Mouse (Mus musculus): ENCODE data around the gene Sim2. TPM values are rescaled to one million over a fixed set of nuclear protein-coding genes. Genes with fewer than 3 reads are reported as not detected.

Gene Sim2
- polyA plus RNA-seq, 1 experiment, result 0.05 TPM

GRCm38 (mm10) chr16:94086701-94087569 lies 2.2 kb downstream of the Sim2 start:
- TF ChIP-seq CTCF (IDR thresholded peaks at IDR 0.05; ENCODE audit: borderline replicate concordance, insufficient read depth, low read depth, low read length) (no peak), POLR2A (IDR thresholded peaks at IDR 0.05; ENCODE audit: borderline replicate concordance, insufficient read depth, low read length) (no peak)
- DNase-seq, result peak in 1 of 2 experiments; percentile 38

GRCm38 (mm10) chr16:94087570-94088225 lies 3.0 kb downstream of the Sim2 start:
- TF ChIP-seq POLR2A (IDR thresholded peaks at IDR 0.05; ENCODE audit: borderline replicate concordance, insufficient read depth, low read length), result no peak
- TF ChIP-seq CTCF (IDR thresholded peaks at IDR 0.05; ENCODE audit: borderline replicate concordance, insufficient read depth, low read depth, low read length), result no peak
- 10% methylated on average over 16 of the region's 16 CpGs for WGBS
- Histone ChIP-seq H3K4me3 (replicated peaks; ENCODE audit: insufficient read depth, low read depth, low read length) (no peak overlapping the region), H3K27me3 (ENCODE audit: control insufficient read depth, insufficient read depth, low read length) (peaks cover 21% of the 10 kb centered on the region; the same call in 1 of the 2 replicates), H3K27ac (ENCODE audit: insufficient read depth, low read length) (no peak overlapping the region), H3K4me1 (ENCODE audit: control insufficient read depth, insufficient read depth, low read length) (no peaks in the 10 kb centered on the region)
- DNase-seq, result no peak

More at GRCm38 (mm10) chr16:94086701-94087569, 2.2 kb downstream of the Sim2 start:
- 4% methylated on average over 50 of the region's 50 CpGs for WGBS
- Histone ChIP-seq H3K27me3 (ENCODE audit: control insufficient read depth, insufficient read depth, low read length) (peaks cover 20% of the 10 kb centered on the region; the same call in 1 of the 2 replicates), H3K4me3 (replicated peaks; ENCODE audit: insufficient read depth, low read depth, low read length) (no peak overlapping the region), H3K27ac (ENCODE audit: insufficient read depth, low read length) (no peak overlapping the region), H3K4me1 (ENCODE audit: control insufficient read depth, insufficient read depth, low read length) (no peaks in the 10 kb centered on the region)

GRCm38 (mm10) chr16:94088226-94088748 lies 3.6 kb downstream of the Sim2 start:
- Histone ChIP-seq H3K27me3 (ENCODE audit: control insufficient read depth, insufficient read depth, low read length) (peaks cover 17% of the 10 kb centered on the region; the same call in 1 of the 2 replicates), H3K27ac (ENCODE audit: insufficient read depth, low read length) (no peak overlapping the region), H3K4me3 (replicated peaks; ENCODE audit: insufficient read depth, low read depth, low read length) (no peak overlapping the region), H3K4me1 (ENCODE audit: control insufficient read depth, insufficient read depth, low read length) (no peaks in the 10 kb centered on the region)
- no peak for DNase-seq
- no peak for TF ChIP-seq CTCF (IDR thresholded peaks at IDR 0.05; ENCODE audit: borderline replicate concordance, insufficient read depth, low read depth, low read length)
- WGBS, result 6% methylated on average over 11 of the region's 11 CpGs

DNA sequence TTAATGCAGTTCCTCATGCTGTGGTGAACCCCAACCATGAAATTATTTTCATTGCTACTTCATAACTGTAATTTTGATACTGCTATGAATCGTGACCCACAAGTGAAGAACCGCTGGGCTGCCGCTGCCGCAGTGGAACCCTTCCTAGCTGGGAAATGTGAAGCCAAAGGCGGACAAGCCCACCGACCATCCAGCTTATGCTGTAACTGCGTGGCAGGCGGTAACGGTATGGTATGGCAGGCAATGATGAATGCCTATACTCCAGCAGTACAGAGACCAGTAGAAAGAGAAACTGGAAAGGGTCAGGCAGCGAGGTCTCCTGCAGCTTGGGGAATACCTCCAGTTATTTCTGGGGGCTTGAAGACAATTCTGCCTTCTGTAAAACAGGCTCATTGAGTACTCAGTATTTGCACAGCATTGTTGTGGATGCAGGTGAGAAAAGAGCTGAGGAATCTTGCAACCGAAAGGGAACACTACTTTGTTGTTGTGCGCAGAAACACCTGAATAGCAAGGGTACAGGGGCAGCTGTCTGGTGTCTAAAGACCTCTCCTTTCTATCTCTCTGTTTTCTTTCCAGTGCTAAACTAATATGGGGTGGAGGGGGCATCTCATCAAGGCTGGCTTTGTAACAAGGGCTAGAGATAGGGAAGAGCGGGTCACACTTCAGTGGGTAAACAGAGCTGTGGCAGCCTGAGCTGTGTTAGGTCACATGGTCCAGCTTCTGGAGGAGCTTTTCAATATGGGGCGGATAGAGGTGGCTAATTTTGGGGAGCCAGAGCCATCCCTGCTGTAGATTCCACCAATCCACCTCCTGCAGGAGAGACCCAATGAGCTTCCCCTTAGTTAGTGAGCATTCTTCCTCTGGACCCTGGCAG lies 4.3 kb downstream of the Sim2 start:
- Histone ChIP-seq H3K27ac (ENCODE audit: insufficient read depth, low read length) (no peak overlapping the region), H3K4me1 (ENCODE audit: control insufficient read depth, insufficient read depth, low read length) (no peaks in the 10 kb centered on the region), H3K27me3 (ENCODE audit: control insufficient read depth, insufficient read depth, low read length) (peaks cover 17% of the 10 kb centered on the region; the same call in 1 of the 2 replicates), H3K4me3 (replicated peaks; ENCODE audit: insufficient read depth, low read depth, low read length) (no peak overlapping the region)
- no peak for DNase-seq
- TF ChIP-seq POLR2A (IDR thresholded peaks at IDR 0.05; ENCODE audit: borderline replicate concordance, insufficient read depth, low read length) (no peak), CTCF (IDR thresholded peaks at IDR 0.05; ENCODE audit: borderline replicate concordance, insufficient read depth, low read depth, low read length) (no peak)
- 7% methylated on average over 14 of the region's 14 CpGs for WGBS

- Histone ChIP-seq H3K27me3 (ENCODE audit: control insufficient read depth, insufficient read depth, low read length) (peaks cover 15% of the 10 kb centered on the region; the same call in 1 of the 2 replicates), H3K27ac (ENCODE audit: insufficient read depth, low read length) (no peak overlapping the region)
Observed at GRCm38 (mm10) chr16:94092511-94093150, 7.9 kb downstream of the Sim2 start.

GRCm38 (mm10) chr16:94093151-94093863 lies 8.6 kb downstream of the Sim2 start:
- TF ChIP-seq POLR2A (IDR thresholded peaks at IDR 0.05; ENCODE audit: borderline replicate concordance, insufficient read depth, low read length) (no peak), CTCF (IDR thresholded peaks at IDR 0.05; ENCODE audit: borderline replicate concordance, insufficient read depth, low read depth, low read length) (no peak)
- DNase-seq, result no peak
- Histone ChIP-seq H3K27me3 (ENCODE audit: control insufficient read depth, insufficient read depth, low read length) (peaks cover 15% of the 10 kb centered on the region; the same call in 1 of the 2 replicates), H3K4me1 (ENCODE audit: control insufficient read depth, insufficient read depth, low read length) (no peaks in the 10 kb centered on the region), H3K4me3 (replicated peaks; ENCODE audit: insufficient read depth, low read depth, low read length) (no peak overlapping the region), H3K27ac (ENCODE audit: insufficient read depth, low read length) (no peak overlapping the region)
- WGBS, result 4% methylated on average over 24 of the region's 24 CpGs

More at GRCm38 (mm10) chr16:94092511-94093150, 7.9 kb downstream of the Sim2 start:
- DNase-seq, result no peak
- WGBS, result 3% methylated on average over 12 of the region's 12 CpGs
- TF ChIP-seq POLR2A (IDR thresholded peaks at IDR 0.05; ENCODE audit: borderline replicate concordance, insufficient read depth, low read length) (no peak), CTCF (IDR thresholded peaks at IDR 0.05; ENCODE audit: borderline replicate concordance, insufficient read depth, low read depth, low read length) (no peak)
- H3K4me1 ChIP-seq (ENCODE audit: control insufficient read depth, insufficient read depth, low read length), result no peaks in the 10 kb centered on the region
- H3K4me3 ChIP-seq (replicated peaks; ENCODE audit: insufficient read depth, low read depth, low read length), result no peak overlapping the region
